Mouse (Mus musculus) heart, postnatal 4 days (tissue): ENCODE measurements around the gene Pxdn. TPM values are rescaled to one million over a fixed set of nuclear protein-coding genes. Genes with fewer than 3 reads are reported as not detected.

Source experiments
- DNase-seq: peaks from one replicate; pipeline ENCODE4 v3.0.0; 2021
- total RNA-seq, 2 experiments: library from RNA; stranded (reverse); gene quantifications; 2 replicates each; pipeline ENCODE4 v1.2.3; 2021

Pxdn gene
- total RNA-seq, 2 experiments from 2014 or later: 219 to 225 TPM

- peak; percentile 40 for DNase-seq
Measured at GRCm38 (mm10) chr12:29953999-29954398, 16.6 kb downstream of the Pxdn start.

GRCm38 (mm10) chr12:29954464-29954863, 17.1 kb downstream of the Pxdn start:
- no peak for DNase-seq

- DNase-seq: no peak
Measured at GRCm38 (mm10) chr12:29956969-29957368, 19.6 kb downstream of the Pxdn start.

- no peak for DNase-seq
Measured at GRCm38 (mm10) chr12:29958637-29959036, 21.2 kb downstream of the Pxdn start.

GRCm38 (mm10) chr12:29961041-29961440, 23.6 kb downstream of the Pxdn start:
- no peak for DNase-seq

GRCm38 (mm10) chr12:29965016-29965415, 27.6 kb downstream of the Pxdn start:
- DNase-seq: no peak

GRCm38 (mm10) chr12:29971795-29972464, 34.5 kb downstream of the Pxdn start:
- DNase-seq: no peak

- peak; percentile 39 for DNase-seq
Measured at GRCm38 (mm10) chr12:29972533-29972932, 35.1 kb downstream of the Pxdn start.

GRCm38 (mm10) chr12:29980076-29980475, 42.7 kb downstream of the Pxdn start:
- DNase-seq: no peak

GRCm38 (mm10) chr12:29981722-29982293, 44.4 kb downstream of the Pxdn start:
- DNase-seq: no peak

GRCm38 (mm10) chr12:29983190-29983589, 45.8 kb downstream of the Pxdn start:
- no peak for DNase-seq

GRCm38 (mm10) chr12:29985126-29985525, 47.7 kb downstream of the Pxdn start:
- no peak for DNase-seq

GRCm38 (mm10) chr12:29986241-29986640, 48.8 kb downstream of the Pxdn start:
- DNase-seq: no peak

- DNase-seq: no peak
Measured at GRCm38 (mm10) chr12:29998895-29999294, 61.5 kb downstream of the Pxdn start.

GRCm38 (mm10) chr12:30001951-30002350, 64.5 kb downstream of the Pxdn start:
- no peak for DNase-seq

- DNase-seq: peak; percentile 32
Measured at GRCm38 (mm10) chr12:30003680-30004364, 66.4 kb downstream of the Pxdn start.

- DNase-seq: peak; percentile 23
Measured at GRCm38 (mm10) chr12:30004365-30004723, 66.9 kb downstream of the Pxdn start.

GRCm38 (mm10) chr12:30006586-30006985, 69.2 kb downstream of the Pxdn start:
- DNase-seq: no peak

- no peak for DNase-seq
Measured at GRCm38 (mm10) chr12:30008741-30009140, 71.3 kb downstream of the Pxdn start.

GRCm38 (mm10) chr12:30015501-30015900, 78.1 kb downstream of the Pxdn start:
- no peak for DNase-seq

GRCm38 (mm10) chr12:30017131-30017530, 79.7 kb downstream of the Pxdn start:
- DNase-seq: no peak

GRCm38 (mm10) chr12:30020447-30020846, 83.0 kb downstream of the Pxdn start:
- DNase-seq: no peak

- DNase-seq: no peak
Measured at GRCm38 (mm10) chr12:30023491-30023890, 86.1 kb downstream of the Pxdn start.

- DNase-seq: no peak
Measured at GRCm38 (mm10) chr12:30024264-30024825, 86.9 kb downstream of the Pxdn start.
